12 mouse cellular contexts compared by ENCODE assay signal in the genomic region with DNA sequence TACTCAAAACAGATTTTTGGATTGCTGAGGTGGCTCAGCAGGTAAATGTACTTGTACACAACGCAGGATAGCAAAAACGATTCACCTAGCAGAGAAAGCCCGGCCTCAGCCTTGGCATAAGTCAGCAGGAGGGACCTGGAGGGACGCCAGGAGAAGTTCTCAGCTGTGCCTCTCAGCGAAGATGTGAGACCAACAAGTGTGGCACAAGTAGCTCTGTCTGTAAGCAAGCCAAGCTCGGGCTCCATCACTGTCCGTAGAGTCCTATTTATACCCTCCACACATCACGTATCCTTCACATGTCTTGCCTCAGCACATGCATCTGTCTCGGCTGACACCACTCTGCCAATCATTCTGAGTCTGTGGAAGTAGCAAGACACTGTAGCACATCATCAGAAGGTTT. TPM values are rescaled to one million over a fixed set of nuclear protein-coding genes. Genes with fewer than 3 reads are reported as not detected.
DNase-seq lines count a peak whose midpoint lies in the region; TF ChIP-seq lines count a peak whose summit lies in the region.
"Had no signal": no experiment of that assay in that cellular context is flagged by ENCODE, and none has a peak within 500 bp of the region (broad histone marks: within the 10 kb centered on the region; RNA-seq: fewer than 3 reads in every experiment).

No protein-coding gene starts in this region.

- no peaks in the 10 kb centered on the region for H3K27me3 ChIP-seq in hindbrain, embryonic 10.5 days (ENCODE audit: insufficient read depth, poor library complexity, severe bottlenecking)
- H3K27me3 ChIP-seq: liver, embryonic 15.5 days; stomach, embryonic 15.5 days had no signal

- no peak overlapping the region for H3K27ac ChIP-seq in layer of hippocampus, adult 2 months
- no peak overlapping the region for H3K27ac ChIP-seq in hindbrain, embryonic 10.5 days
- H3K27ac ChIP-seq: liver, embryonic 15.5 days; stomach, embryonic 15.5 days had no signal

- no peak for TF ChIP-seq CTCF in layer of hippocampus, adult 2 months (conservative IDR thresholded peaks at IDR 0.05)

- intact Hi-C loops in left cerebral cortex, postnatal 14 days (cut with DNase I) = no loop called here

- H3K9me3 ChIP-seq in hindbrain, embryonic 10.5 days = no peaks in the 10 kb centered on the region
- H3K9me3 ChIP-seq: liver, embryonic 15.5 days; stomach, embryonic 15.5 days had no signal

- H3K4me1 ChIP-seq in hindbrain, embryonic 10.5 days (replicated peaks) = no peaks in the 10 kb centered on the region
- H3K4me1 ChIP-seq: liver, embryonic 15.5 days; stomach, embryonic 15.5 days had no signal

- no peak overlapping the region for H3K4me3 ChIP-seq in layer of hippocampus, adult 2 months
- H3K4me3 ChIP-seq in hindbrain, embryonic 10.5 days = no peak overlapping the region
- H3K4me3 ChIP-seq: liver, embryonic 15.5 days; stomach, embryonic 15.5 days had no signal

- peak; percentile 10 for DNase-seq in layer of hippocampus, adult 9-11 months
- DNase-seq in layer of hippocampus, adult 2 months (ENCODE audit: low spot score in 2 of 2) = no peak
- peak; percentile 30 for DNase-seq in cerebellum, adult 11-12 months
- peak; percentile 82 for DNase-seq in gastrocnemius, adult 18-20 months (ENCODE audit: low spot score)
- peak; percentile 31 to 40 for DNase-seq in left cerebral cortex, postnatal 14 days (ENCODE audit: low spot score in 2 of 2)
- no peak for DNase-seq in urinary bladder, adult 2 months (ENCODE audit: low spot score)
- DNase-seq in hindbrain, embryonic 10.5 days (ENCODE audit: low spot score) = no peak
- DNase-seq in urinary bladder, postnatal 25 days (ENCODE audit: low spot score) = no peak

- WGBS in hindbrain, embryonic 10.5 days = 87% methylated on average over 9 of the region's 9 CpGs

- H3K36me3 ChIP-seq in hindbrain, embryonic 10.5 days = peaks cover 15% of the 10 kb centered on the region; the same call in 1 of the 2 replicates
- H3K36me3 ChIP-seq: liver, embryonic 15.5 days; stomach, embryonic 15.5 days had no signal

RNA-seq across cellular contexts. Expression of gene Irak1, which starts 44.2 kb away (rescaled TPM):
- 10 to 100 TPM; 59.3 to 62.6 TPM for total RNA-seq in layer of hippocampus, adult 2 months (2021)
- total RNA-seq in gastrocnemius, adult 18-20 months (2021) = 10 to 100 TPM; 35.6 to 36.1 TPM
- 10 to 100 TPM; 32.1 to 38.5 TPM for total RNA-seq in left cerebral cortex, postnatal 14 days (2021)
- 89.2 and 104 TPM in 2 replicates for polyA plus RNA-seq in urinary bladder, adult 2 months (2012; rRNA removed)
- 53.3 and 60.6 TPM in 2 replicates for polyA plus RNA-seq in hindbrain, embryonic 10.5 days (2016; fragmentation: Nextera tagmentation; extraction: Ambion mirVana)

RNA-seq across cellular contexts. Expression of gene Opn1mw, which starts 59.4 kb away (rescaled TPM):
- total RNA-seq in layer of hippocampus, adult 2 months (2021) = 1 to 10 TPM in 1 of 2 experiments, not detected in 1; 1.1 TPM
- total RNA-seq in gastrocnemius, adult 18-20 months (2021) = not detected
- under 1 TPM in 1 of 2 experiments, not detected in 1; 0.59 TPM for total RNA-seq in left cerebral cortex, postnatal 14 days (2021)
- not detected in 2 replicates for polyA plus RNA-seq in urinary bladder, adult 2 months (2012; rRNA removed)
- polyA plus RNA-seq in hindbrain, embryonic 10.5 days (2016; fragmentation: Nextera tagmentation; extraction: Ambion mirVana) = not detected in 2 replicates
- total RNA-seq: layer of hippocampus, postnatal 10 days; MEL had no signal
- polyA plus RNA-seq: liver, embryonic 15.5 days; stomach, embryonic 15.5 days had no signal

Comparison
In these comparisons a context has a peak if more than half of its experiments do, and no peak if none do; other contexts are left out.
1. DNase-seq: peak in layer of hippocampus, adult 9-11 months (single experiment), cerebellum, adult 11-12 months (single experiment), gastrocnemius, adult 18-20 months (single experiment) and left cerebral cortex, postnatal 14 days (2 of 2); none in layer of hippocampus, adult 2 months (0 of 2), urinary bladder, adult 2 months (single experiment), hindbrain, embryonic 10.5 days (single experiment) and urinary bladder, postnatal 25 days (single experiment).